Mouse (Mus musculus): ENCODE results near the gene Tent4b. TPM values are rescaled to one million over a fixed set of nuclear protein-coding genes. Genes with fewer than 3 reads are reported as not detected.

Gene Tent4b
- 8.7 TPM in 2 replicates for polyA plus RNA-seq (2016; fragmentation: Nextera tagmentation; extraction: Ambion mirVana)

GRCm38 (mm10) chr8:88198945-88199571 lies at the start of gene Tent4b:
Gene Tent4b (plus strand): TSS chr8:88199213.
- peaks cover 14% of the 10 kb centered on the region for H3K36me3 ChIP-seq
- H3K9me3 ChIP-seq (replicated peaks), result no peaks in the 10 kb centered on the region
- WGBS (ENCODE audit: insufficient replicate concordance), result 2% methylated on average over 58 of the region's 97 CpGs
- peak within 1 kb of the TSS; percentile 93 for H3K27ac ChIP-seq
- ATAC-seq, result peak; percentile 93
- peak within 1 kb of the TSS; percentile 95 for H3K9ac ChIP-seq
- H3K4me1 ChIP-seq, result peaks cover 50% of the 10 kb centered on the region
- H3K4me2 ChIP-seq, result peak within 1 kb of the TSS; percentile 100
- H3K4me3 ChIP-seq, result peak within 1 kb of the TSS; percentile 95
- no peaks in the 10 kb centered on the region for H3K27me3 ChIP-seq (replicated peaks)

- no peak overlapping the region for H3K27ac ChIP-seq
- no peak overlapping the region for H3K9ac ChIP-seq
- no peaks in the 10 kb centered on the region for H3K4me1 ChIP-seq
- WGBS (ENCODE audit: insufficient replicate concordance), result 90% methylated on average over 6 of the region's 6 CpGs
- no peak for ATAC-seq
- no peaks in the 10 kb centered on the region for H3K9me3 ChIP-seq (replicated peaks)
- peaks cover 91% of the 10 kb centered on the region for H3K36me3 ChIP-seq
- no peaks in the 10 kb centered on the region for H3K27me3 ChIP-seq (replicated peaks)
- no peak overlapping the region for H3K4me3 ChIP-seq
- H3K4me2 ChIP-seq, result no peak overlapping the region
These were observed 48.1 kb upstream of the Tent4b start for GRCm38 (mm10) chr8:88150910-88151371.

DNA sequence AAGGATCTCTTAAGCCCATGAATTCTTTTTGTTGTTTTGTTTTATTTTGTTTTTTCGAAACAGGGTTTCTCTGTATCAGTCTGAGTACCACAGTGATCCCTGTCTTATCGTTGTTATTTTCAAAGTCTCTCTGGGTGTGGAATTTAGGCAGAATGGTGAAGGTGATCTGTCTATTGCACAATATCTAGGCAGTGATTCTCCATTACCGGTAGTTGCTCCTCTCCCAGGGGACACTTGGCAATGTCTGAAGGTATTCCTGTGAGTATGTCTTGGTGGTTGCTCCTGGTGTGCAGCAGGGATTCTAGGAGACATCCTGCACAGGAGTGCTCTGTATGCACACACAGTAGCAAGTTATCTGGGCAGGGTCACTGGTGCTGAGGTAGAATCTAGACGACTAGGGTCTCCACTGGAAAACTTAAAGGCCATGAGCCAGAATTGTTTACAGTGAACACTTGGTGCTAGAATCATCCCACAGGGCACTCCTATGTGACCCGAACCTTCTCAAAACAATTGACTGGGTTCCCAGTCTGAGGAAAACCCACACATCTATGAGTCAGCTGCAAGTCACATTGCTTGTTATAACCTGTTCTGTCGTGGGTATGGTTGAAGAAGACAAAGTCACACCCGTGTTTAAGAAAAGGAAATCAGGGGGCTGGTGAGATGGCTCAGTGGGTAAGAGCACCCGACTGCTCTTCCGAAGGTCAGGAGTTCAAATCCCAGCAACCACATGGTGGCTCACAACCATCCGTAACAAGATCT lies 38.6 kb upstream of the Tent4b start:
- ATAC-seq, result no peak
- Histone ChIP-seq H3K36me3 (peaks cover 97% of the 10 kb centered on the region), H3K27me3 (replicated peaks) (no peaks in the 10 kb centered on the region), H3K4me2 (no peak overlapping the region), H3K4me3 (no peak overlapping the region), H3K27ac (no peak overlapping the region), H3K9me3 (replicated peaks) (no peaks in the 10 kb centered on the region), H3K9ac (no peak overlapping the region), H3K4me1 (no peaks in the 10 kb centered on the region)
- 79% methylated on average over 10 of the region's 10 CpGs for WGBS (ENCODE audit: insufficient replicate concordance)

DNA sequence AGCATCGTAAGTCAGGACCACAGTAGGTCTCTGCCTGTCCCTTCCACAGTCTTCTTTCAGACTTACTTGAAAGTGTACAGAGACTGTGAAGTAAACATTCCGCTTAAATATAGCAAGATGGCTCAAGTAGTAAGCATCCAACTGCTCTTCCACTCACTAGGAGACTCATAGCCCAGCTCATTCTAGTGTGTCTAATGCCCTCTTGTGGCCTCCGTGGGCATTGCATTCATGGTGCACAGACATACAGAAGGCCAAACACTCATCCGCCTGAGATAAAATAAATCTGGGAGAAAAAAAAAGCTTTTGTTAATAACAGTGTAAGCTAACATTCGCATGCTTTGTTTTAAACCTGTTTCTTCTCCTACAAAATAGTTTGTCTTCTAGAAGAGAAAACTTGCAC lies 37.6 kb upstream of the Tent4b start:
- no peak overlapping the region for H3K4me2 ChIP-seq
- no peaks in the 10 kb centered on the region for H3K4me1 ChIP-seq
- WGBS (ENCODE audit: insufficient replicate concordance), result 61% methylated on average over 5 of the region's 5 CpGs
- no peak overlapping the region for H3K9ac ChIP-seq
- ATAC-seq, result 0 out of 2 replicates have a peak, but pooled peaks have one; percentile 40
- H3K27me3 ChIP-seq (replicated peaks), result no peaks in the 10 kb centered on the region
- no peaks in the 10 kb centered on the region for H3K9me3 ChIP-seq (replicated peaks)
- H3K36me3 ChIP-seq, result peaks cover 97% of the 10 kb centered on the region
- no peak overlapping the region for H3K27ac ChIP-seq
- H3K4me3 ChIP-seq, result no peak overlapping the region

- H3K4me1 ChIP-seq, result peaks cover 10% of the 10 kb centered on the region
- H3K27ac ChIP-seq, result no peak overlapping the region
- H3K36me3 ChIP-seq, result peaks cover 36% of the 10 kb centered on the region
- no peak overlapping the region for H3K9ac ChIP-seq
- WGBS (ENCODE audit: insufficient replicate concordance), result 65% methylated on average over 7 of the region's 7 CpGs
- H3K4me2 ChIP-seq, result no peak overlapping the region
- no peaks in the 10 kb centered on the region for H3K9me3 ChIP-seq (replicated peaks)
- ATAC-seq, result no peak
- H3K27me3 ChIP-seq (replicated peaks), result no peaks in the 10 kb centered on the region
- no peak overlapping the region for H3K4me3 ChIP-seq
These were observed 23.7 kb upstream of the Tent4b start for GRCm38 (mm10) chr8:88175264-88175663.

DNA sequence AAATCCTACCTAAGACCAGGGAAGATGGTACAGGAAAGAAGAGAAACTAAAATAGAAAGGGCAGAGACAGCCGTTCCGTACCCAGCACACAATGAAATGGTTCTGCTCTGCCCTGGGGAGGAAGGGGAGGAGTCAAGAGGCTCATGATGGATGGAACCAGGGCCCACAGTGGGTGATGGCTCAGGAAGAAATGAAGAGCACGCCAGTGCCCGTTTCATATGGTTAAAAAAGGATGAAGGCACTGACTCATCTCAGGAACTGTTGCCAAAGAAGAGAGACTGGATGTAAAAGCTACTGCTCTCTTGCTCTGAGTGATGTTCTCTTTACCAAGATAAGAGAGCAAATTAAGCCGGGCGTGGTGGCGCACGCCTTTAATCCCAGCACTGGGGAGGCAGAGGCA lies 21.7 kb upstream of the Tent4b start:
- WGBS (ENCODE audit: insufficient replicate concordance), result 70% methylated on average over 8 of the region's 8 CpGs
- H3K9me3 ChIP-seq (replicated peaks), result no peaks in the 10 kb centered on the region
- H3K4me2 ChIP-seq, result no peak overlapping the region
- H3K27ac ChIP-seq, result no peak overlapping the region
- ATAC-seq, result no peak
- peaks cover 20% of the 10 kb centered on the region for H3K36me3 ChIP-seq
- H3K9ac ChIP-seq, result no peak overlapping the region
- H3K4me3 ChIP-seq, result no peak overlapping the region
- no peaks in the 10 kb centered on the region for H3K27me3 ChIP-seq (replicated peaks)
- H3K4me1 ChIP-seq, result peaks cover 10% of the 10 kb centered on the region

GRCm38 (mm10) chr8:88183121-88183520 lies 15.9 kb upstream of the Tent4b start:
- no peaks in the 10 kb centered on the region for H3K9me3 ChIP-seq (replicated peaks)
- no peak overlapping the region for H3K9ac ChIP-seq
- H3K27me3 ChIP-seq (replicated peaks), result no peaks in the 10 kb centered on the region
- ATAC-seq, result no peak
- H3K4me2 ChIP-seq, result no peak overlapping the region
- H3K36me3 ChIP-seq, result no peaks in the 10 kb centered on the region
- no peak overlapping the region for H3K27ac ChIP-seq
- 56% methylated on average over 2 of the region's 2 CpGs for WGBS (ENCODE audit: insufficient replicate concordance)
- no peak overlapping the region for H3K4me3 ChIP-seq
- no peaks in the 10 kb centered on the region for H3K4me1 ChIP-seq

DNA sequence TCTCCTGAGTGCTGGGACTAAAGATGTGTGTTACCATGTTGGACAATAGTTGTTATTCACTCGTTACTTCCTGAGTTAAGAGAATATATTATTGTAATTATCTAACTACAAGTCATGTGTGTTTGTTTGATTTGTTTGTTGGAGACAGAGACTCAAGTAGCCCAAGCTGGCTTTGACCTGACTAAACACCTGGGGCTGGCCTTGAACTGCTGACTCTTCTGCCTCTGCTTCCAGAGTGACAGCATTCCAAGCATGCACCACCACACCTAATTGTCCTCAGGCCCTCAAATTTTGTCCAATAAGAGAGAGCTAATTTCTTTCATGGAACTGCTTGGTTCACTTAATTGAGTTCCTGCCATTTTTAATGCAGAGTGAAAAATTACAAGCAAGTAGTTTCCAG lies 14.1 kb upstream of the Tent4b start:
- Histone ChIP-seq H3K9me3 (replicated peaks) (no peaks in the 10 kb centered on the region), H3K27me3 (replicated peaks) (peaks cover 4% of the 10 kb centered on the region; the same call in 1 of the 2 replicates), H3K4me1 (no peaks in the 10 kb centered on the region), H3K9ac (no peak overlapping the region), H3K4me2 (no peak overlapping the region), H3K4me3 (no peak overlapping the region), H3K36me3 (no peaks in the 10 kb centered on the region), H3K27ac (no peak overlapping the region)
- WGBS (ENCODE audit: insufficient replicate concordance), result 74% methylated on average over 1 of the region's 1 CpGs
- no peak for ATAC-seq

DNA sequence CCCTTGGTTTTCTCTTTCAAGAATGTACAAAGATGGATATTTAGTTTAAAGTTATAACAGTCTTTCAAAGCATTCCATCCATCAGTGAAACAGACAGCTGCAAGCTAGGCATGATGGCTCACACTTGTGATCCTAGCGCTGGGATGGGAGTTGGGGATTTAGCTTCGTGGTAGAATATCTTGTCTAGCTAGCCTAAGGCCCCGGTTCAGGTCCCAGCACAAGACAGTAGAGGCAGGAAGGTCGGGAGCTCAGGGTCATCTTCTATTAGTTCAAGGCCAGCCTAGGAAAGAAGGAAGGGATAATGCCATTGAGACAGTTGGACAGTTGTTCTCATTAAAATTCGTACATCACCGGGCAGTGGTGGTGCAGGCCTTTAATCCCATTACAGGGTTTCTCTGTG lies 13.3 kb upstream of the Tent4b start:
- no peak overlapping the region for H3K27ac ChIP-seq

GRCm38 (mm10) chr8:88197328-88197727 lies 1.7 kb upstream of the Tent4b start:
- Histone ChIP-seq H3K4me2 (no peak overlapping the region), H3K9me3 (replicated peaks) (no peaks in the 10 kb centered on the region), H3K9ac (no peak overlapping the region), H3K27me3 (replicated peaks) (peaks cover 4% of the 10 kb centered on the region; the same call in 1 of the 2 replicates), H3K4me1 (peaks cover 35% of the 10 kb centered on the region), H3K4me3 (no peak overlapping the region), H3K27ac (no peak overlapping the region), H3K36me3 (peaks cover 3% of the 10 kb centered on the region)
- ATAC-seq, result no peak
- WGBS (ENCODE audit: insufficient replicate concordance), result 36% methylated on average over 3 of the region's 3 CpGs

More for the DNA sequence above, 13.3 kb upstream of the Tent4b start:
- H3K9me3 ChIP-seq (replicated peaks), result no peaks in the 10 kb centered on the region
- WGBS (ENCODE audit: insufficient replicate concordance), result 77% methylated on average over 6 of the region's 6 CpGs
- H3K27me3 ChIP-seq (replicated peaks), result peaks cover 6% of the 10 kb centered on the region; the same call in 1 of the 2 replicates
- H3K4me2 ChIP-seq, result no peak overlapping the region
- no peaks in the 10 kb centered on the region for H3K4me1 ChIP-seq
- no peak overlapping the region for H3K9ac ChIP-seq
- ATAC-seq, result no peak
- no peaks in the 10 kb centered on the region for H3K36me3 ChIP-seq
- H3K4me3 ChIP-seq, result no peak overlapping the region

DNA sequence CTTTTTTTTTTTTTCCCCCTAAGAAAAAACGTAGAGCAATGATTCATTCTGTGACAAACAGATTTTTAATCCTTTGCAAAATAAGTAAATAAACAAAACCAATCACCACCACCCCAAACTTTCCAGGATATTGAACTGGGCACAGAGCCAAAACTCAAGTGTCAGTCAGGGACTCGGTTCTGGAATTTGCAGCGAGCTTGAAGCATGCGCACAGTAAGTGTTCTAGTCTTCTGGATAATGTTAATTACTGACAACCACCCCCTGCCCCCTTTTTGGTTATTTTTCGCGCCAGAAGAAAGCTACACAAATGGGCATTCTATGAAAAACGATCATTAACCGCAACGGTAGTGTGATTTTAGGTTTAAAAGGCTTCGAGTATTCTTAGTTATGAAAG lies 465 bp upstream of the Tent4b start:
- peaks cover 45% of the 10 kb centered on the region for H3K4me1 ChIP-seq
- H3K9me3 ChIP-seq (replicated peaks), result no peaks in the 10 kb centered on the region
- H3K27me3 ChIP-seq (replicated peaks), result no peaks in the 10 kb centered on the region
- H3K9ac ChIP-seq, result peak overlapping the region; percentile 95
- H3K27ac ChIP-seq, result peak overlapping the region; percentile 93
- no peak for ATAC-seq
- WGBS (ENCODE audit: insufficient replicate concordance), result under 1% methylated on average over 10 of the region's 10 CpGs
- peak overlapping the region; percentile 100 for H3K4me2 ChIP-seq
- peak overlapping the region; percentile 95 for H3K4me3 ChIP-seq
- peaks cover 11% of the 10 kb centered on the region for H3K36me3 ChIP-seq
